Mouse (Mus musculus) embryonic fibroblast, embryonic 13.5 days (primary cell): ENCODE measurements around the gene Gemin5.

Experiments
- CTCF ChIP-seq: IDR thresholded peaks from 2 replicates; pipeline ENCODE4 v1.5.1; 2011; ENCODE audit warnings: mild to moderate bottlenecking, control low read depth, low read length, moderate library complexity, borderline replicate concordance; ENCODE audit not compliant: insufficient read depth
- POLR2A ChIP-seq: IDR thresholded peaks from 2 replicates; pipeline ENCODE4 v1.6.1; 2011; ENCODE audit warnings: low read depth, mild to moderate bottlenecking, control low read depth, low read length, moderate library complexity

GRCm38 (mm10) chr11:58096160-58096559 is 72.2 kb downstream of the Gemin5 start:
- TF ChIP-seq CTCF, result no peak
- no peak for TF ChIP-seq POLR2A
